Mouse (Mus musculus): ENCODE data around the gene Trim50. TPM values are rescaled to one million over a fixed set of nuclear protein-coding genes. Genes with fewer than 3 reads are reported as not detected.

The Trim50 gene
- total RNA-seq, 1 experiment from 2014 or later = not detected

- ATAC-seq (replicated peaks; ENCODE audit: insufficient number of reproducible peaks, low FRiP score, low TSS enrichment, poor library complexity, severe bottlenecking) = no peak
Measured at GRCm38 (mm10) chr5:135410266-135410665, 57.2 kb downstream of the Trim50 start.

Other genes starting within 250 kb of the Trim50 start
- 4.3 to 9.9 TPM (median 9.6 TPM) in 3 replicates for gene Tbl2, start 203.6 kb upstream of the Trim50 start, total RNA-seq (2017)
- gene Bcl7b, start 185.0 kb upstream of the Trim50 start, total RNA-seq (2017) = 52.4 to 63.3 TPM (median 53.1 TPM) in 3 replicates
- 100 to 162 TPM (median 112 TPM) in 3 replicates for gene Baz1b, start 166.0 kb upstream of the Trim50 start, total RNA-seq (2017)
- gene Fzd9, start 102.1 kb upstream of the Trim50 start, total RNA-seq (2017) = not detected in 3 replicates
- gene Fkbp6, start 3.3 kb upstream of the Trim50 start, total RNA-seq (2017) = not detected in 3 replicates
- 6.6 to 14.9 TPM (median 14.8 TPM) in 3 replicates for gene Nsun5, start 16.7 kb downstream of the Trim50 start, total RNA-seq (2017)
- 4.1 to 8.7 TPM (median 4.4 TPM) in 3 replicates for gene Pom121, start 41.3 kb downstream of the Trim50 start, total RNA-seq (2017)
- gene Hip1, start 191.8 kb downstream of the Trim50 start, total RNA-seq (2017) = 136 to 193 TPM (median 152 TPM) in 3 replicates
- not detected in 3 replicates for gene Ccl26, start 210.3 kb downstream of the Trim50 start, total RNA-seq (2017)
- gene Ccl24, start 219.8 kb downstream of the Trim50 start, total RNA-seq (2017) = not detected in 3 replicates